Mouse (Mus musculus) frontal cortex, postnatal 36 days (tissue): ENCODE measurements at regions not wholly inside any gene's neighbourhood (a gene's known extent, or its start where the extent isn't known, plus 50 kb on each side); places are given as distances from the start of the nearest gene placed in this dataset.

Experiments used
- DNase-seq, 2 experiments: peaks; one replicate each; pipeline ENCODE4 v3.0.0; 2022; ENCODE audit warnings: low spot score in 2 of 2

DNA sequence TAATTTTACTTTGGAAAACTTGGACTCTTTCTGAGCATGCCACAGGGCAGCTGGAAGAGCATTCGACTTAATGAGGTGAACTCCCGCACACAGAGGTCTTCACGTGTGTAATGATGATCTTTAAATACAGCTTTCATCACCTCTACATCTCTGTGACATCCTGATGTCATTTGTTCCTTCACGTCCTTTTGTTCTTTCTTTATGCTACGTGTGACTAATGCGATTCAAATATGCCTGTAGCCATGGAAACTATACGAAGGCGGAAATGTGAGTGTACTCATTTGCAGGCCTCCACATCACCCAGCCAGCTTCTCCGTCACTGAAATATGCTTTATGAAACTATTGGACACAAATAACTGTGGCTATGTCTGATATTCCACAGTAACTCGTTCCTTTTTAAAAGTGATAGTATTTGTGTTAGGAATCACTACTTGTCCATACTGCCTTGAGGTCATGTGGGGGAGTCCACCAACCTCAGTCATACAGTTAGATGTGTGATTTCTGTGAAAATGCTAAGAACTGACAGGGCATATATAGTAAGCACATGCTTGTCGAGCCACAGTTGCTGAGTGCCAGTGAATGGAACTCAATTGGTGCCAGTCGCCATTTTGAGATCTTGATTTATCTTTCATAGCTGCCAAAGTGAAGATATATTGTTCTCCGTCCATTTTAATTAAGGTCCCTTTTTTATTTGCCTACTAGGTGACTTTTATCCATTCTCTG is 145.9 kb downstream of the Plk2 start:
- DNase-seq = peak in 1 of 2 experiments; percentile 67

DNA sequence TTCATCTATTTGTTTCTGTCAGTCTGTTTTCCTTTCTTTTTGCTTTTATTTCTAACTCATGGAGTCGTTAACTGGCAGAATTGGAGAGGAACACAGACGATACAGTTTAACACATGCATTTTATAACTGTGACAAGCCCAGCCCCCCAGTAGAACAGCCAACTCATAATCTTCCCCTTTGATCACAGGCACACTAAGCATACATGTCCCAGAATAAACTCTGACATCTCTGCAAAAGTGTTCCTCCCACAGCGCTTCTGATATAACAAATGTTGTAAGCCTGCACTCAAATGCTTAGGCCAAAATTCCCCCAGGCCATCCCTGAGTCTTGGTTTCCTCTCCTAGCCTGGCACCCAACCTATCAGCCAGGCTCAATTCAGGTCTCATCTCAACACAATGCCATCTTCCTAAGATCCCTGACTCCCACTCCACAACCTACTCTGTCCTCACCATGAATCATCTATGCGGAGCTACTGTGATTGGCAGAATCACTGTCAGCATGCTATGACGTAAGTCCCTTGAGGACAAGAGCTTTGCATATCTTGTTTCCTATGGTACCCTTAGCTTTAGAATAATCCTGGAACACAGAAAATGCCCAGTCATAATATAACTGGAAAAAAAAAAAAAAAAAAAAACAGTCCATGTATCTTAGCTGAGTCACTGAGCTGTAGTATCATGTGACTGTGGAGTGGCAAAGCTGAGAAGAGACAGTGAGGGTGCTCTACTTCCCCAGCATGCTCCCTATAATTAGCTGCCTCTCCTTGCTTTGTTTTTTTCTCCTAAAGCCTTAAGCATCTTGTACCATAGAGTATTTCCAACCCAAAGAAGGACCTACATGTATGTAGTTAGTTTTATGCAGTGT is 146.7 kb downstream of the Plk2 start:
- DNase-seq = peak in 1 of 2 experiments; percentile 45

DNA sequence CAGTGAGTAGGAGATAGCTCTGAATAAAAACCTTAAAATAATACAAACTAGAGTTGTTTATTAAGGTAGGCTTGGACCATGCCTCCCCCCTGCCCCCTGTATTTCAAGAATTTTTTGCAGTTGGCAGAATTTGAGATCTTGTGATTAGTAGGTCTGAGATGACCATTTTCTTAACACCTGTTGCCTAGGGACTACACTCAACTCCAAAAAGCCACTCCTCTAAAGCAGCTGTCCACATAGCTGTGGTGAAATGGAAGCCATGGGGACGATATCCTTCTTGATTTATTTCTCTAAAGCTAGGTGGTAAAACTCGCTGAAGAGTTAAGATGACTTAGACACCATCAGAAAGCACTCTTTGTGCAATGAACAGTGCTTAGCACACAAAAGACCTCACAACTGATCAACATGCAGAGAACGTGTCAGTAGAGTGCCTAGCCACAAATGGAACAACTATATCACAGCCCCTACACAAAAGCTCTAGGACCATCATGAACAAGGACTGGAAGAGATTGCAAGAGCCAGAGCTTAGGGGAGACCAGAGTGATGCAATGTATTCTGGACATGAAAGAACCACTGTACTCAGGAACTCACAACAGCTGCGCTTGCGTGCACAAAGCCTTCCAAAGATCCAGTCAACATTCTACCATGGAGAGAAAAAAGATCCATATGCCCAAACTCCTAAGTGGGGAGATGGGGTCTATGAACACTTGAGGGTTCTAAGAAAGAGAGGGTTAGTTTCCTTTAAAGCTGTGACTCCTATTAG is 147.6 kb downstream of the Plk2 start:
- no peak for DNase-seq

- DNase-seq = no peak
Measured at GRCm38 (mm10) chr13:110545454-110545853, 150.6 kb downstream of the Plk2 start.

DNA sequence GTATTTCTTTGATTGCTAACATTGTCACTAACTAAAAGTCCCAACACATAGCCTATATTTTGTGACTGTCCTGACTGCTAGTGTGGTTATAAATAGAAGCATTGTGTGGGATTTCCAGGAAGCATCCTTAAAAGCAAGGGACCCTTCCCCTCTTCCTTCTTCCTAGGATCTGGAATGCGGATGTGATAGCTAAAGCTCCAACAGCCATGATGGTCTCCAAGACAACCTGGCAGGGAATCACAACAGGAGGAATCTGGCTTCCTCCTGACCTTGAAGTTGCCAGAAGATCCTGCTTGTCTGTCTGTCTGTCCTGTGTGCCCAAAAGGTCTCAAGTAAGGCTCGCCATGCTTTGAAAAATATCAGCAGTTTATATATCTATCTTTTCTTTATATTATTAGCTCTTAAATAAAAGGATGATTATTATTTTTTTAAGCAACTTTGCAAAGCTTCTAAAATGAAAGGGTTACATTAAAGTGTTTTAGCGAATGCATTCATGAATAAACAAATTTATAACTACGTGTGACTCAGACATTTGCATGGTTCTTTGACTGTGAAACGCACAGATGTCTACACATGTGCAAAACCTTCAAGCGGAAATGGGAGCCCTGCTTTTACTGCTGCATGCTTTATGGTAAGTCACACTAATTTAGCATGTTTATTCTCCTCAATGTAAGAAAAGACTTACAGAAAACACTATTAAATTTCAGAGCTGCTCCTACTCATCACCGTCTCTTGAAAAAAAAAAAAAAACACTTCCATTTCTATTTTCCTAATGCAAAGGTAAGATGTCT is 160.9 kb downstream of the Plk2 start:
- no peak for DNase-seq

GRCm38 (mm10) chr13:110556355-110557095 is 161.7 kb downstream of the Plk2 start:
- DNase-seq = no peak

DNA sequence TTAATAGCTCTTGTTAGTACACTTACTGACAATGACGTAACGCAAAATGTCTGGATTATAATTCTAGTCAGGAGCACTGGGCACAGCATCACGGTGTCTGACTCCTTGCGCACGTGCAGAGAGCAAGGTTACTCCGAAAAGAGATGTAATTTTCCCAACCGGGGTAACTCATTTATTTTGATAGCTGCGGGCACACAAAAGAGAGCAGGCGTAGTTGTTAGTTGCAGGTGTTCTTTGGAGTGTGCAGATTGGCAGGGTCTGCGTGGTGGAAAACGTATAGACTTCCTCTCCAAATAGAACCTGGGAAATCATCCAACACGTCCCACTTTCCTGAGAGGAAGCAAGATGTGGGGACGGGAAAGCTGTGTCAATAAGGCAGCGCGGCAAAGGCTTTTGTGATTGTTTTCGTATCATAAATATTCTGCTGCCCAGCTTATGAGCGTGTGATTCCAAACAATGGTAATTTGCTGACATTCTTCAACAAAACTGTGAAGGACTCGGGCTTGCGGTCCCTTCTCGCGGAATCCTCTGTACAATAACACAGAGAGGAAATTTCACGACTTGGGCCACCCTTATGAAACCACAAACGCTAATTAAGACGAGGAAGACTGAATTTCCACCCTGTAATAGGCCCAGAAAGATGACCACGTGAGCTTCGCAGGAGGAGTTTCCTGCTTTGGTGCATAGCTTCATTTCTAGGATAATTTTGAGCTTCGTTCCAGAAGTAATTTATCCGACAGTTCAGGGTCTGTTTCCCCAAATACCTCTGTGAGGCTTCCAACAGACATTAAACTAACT is 163.3 kb downstream of the Plk2 start:
- DNase-seq = peak; percentile 55 to 73

GRCm38 (mm10) chr13:110560566-110560965 is 165.7 kb downstream of the Plk2 start:
- DNase-seq = peak; percentile 50 to 56

GRCm38 (mm10) chr13:110562499-110562898 is 167.7 kb downstream of the Plk2 start:
- no peak for DNase-seq

DNA sequence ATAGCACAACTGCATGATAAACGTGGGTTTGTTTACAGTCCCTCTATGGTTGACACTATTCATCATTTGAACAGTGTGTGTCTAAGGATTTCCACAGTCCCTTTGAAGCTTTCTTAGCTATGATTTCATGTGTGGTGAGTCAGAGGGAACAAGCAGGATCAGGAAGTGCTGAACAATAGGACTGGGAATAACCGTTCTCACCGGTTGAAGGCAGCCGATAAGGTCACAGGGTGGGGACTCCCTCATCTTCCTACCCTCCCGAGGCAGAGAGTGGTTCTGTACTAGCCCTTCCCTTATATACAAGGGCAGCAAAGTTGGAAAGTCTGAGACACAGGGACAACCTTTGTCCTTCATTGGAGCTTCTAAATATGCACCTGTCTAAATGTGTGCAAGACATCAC is 168.1 kb downstream of the Plk2 start:
- no peak for DNase-seq

- no peak for DNase-seq
Measured at GRCm38 (mm10) chr13:110563967-110564366, 169.1 kb downstream of the Plk2 start.

GRCm38 (mm10) chr13:110568482-110569179 is 173.8 kb downstream of the Plk2 start:
- DNase-seq = no peak

DNA sequence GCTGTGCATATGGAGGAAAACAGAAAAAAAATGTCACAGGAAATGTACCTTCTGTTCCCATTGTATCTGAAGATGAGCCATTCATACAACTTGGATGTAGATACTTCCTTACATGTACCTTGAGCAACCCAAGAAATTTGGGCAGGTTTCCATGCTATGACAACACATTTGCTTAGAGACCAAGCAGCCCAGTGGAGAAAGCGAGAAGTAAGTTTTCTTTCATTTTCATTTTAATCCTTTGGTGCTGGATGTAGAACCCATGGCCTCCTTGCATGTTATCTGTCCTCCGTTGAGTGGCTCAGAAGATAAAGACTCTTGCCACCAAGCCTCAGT is 174.3 kb downstream of the Plk2 start:
- DNase-seq = no peak

- no peak for DNase-seq
Measured at GRCm38 (mm10) chr13:110570386-110570785, 175.5 kb downstream of the Plk2 start.

DNA sequence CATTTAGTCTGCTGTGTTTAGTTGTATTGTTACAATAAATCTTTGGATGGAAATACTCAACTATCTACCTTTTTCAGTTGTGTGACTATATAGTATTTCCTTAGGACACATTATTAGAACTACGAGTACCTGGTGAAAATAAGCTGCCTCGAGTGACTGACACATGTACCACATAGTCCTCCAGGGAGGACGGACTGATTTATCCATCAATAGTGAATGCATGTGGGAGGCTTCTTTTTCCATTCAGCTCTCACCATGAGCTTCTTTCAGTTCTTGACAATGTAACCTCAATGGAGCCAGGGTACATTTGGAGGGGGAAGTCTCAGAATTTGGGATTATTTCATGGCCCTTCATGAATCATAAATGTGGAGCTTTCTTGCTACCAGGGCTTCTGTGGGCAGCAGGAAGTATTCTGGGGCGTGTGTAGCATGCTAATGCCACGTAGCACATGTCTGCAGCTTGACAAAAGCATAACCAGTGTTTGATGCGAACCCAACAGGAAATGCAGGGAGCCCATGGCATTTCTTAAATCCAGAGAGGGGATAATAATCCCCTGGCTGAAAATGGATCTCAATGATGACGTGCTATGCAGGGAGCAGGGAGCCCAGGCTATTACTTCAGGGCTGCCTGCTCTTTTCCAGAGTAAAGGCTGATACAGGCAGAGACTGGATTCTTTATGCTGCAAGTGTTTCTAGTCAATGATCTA is 178.7 kb downstream of the Plk2 start:
- DNase-seq = no peak

GRCm38 (mm10) chr13:110574764-110575471 is 180.1 kb downstream of the Plk2 start:
- no peak for DNase-seq

GRCm38 (mm10) chr13:110578159-110578558 is 183.3 kb downstream of the Plk2 start:
- no peak for DNase-seq

GRCm38 (mm10) chr13:110580166-110580565 is 185.3 kb downstream of the Plk2 start:
- no peak for DNase-seq
